Mouse (Mus musculus) ovary, postnatal 10 days (tissue): ENCODE measurements at regions not wholly inside any gene's neighbourhood (a gene's known extent, or its start where the extent isn't known, plus 50 kb on each side); places are given as distances from the start of the nearest gene placed in this dataset.

Experiments used
- DNase-seq: peaks from one replicate; pipeline ENCODE4 v3.0.0; 2022; ENCODE audit warnings: low spot score

DNA sequence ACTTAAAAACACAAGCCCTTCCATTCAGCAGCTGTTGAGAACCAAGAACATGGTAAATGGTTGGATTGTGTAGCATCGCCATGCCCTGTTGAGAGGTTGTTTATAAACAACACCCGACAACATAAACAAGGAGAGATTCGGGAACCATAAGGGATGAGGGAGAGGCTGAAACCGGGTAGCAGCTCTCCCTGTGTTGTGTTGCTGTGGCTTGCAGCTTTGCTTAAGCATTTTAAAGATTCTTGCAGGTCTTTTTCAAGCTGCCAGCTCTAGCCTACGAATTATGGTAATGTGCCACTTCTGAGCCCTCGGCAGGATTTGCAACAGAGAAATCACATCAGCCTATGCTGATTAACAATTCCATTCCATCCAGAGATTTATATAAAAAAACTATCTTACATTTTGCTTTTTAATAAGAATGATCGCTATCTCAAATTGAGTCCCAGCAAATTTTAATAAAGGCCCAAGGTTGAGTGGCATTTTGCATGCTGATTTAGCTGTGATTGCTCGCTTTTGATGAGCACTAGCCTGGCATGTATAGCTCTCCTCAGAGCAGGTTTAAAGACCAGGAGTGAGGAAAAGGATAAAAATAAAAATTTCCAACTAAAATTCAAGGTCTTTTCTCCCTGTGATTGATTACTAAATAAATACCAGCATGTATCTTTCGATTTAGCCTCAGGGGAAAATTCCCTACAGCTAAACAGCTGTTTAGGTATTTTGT is 445.7 kb upstream of the 4930412O13Rik start:
- no peak for DNase-seq

DNA sequence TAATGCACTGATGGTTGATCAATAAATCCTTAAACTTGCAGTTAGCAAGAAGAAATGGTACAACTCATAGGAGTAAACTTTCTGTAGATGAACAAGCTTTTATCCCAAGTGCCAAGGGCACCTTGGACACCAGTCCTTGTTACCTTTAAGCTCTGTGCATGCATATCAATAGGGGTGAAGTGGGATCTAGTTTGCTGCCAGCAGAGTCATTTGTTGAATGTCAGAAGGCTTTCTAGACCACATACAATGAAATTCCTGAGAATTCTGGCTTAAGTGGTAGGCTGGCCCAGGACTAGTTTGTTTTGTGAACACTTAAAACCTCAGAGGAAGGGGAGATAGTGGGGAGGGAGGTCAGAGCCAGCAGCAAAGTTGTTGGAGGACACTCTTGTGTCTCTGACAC is 437.9 kb upstream of the 4930412O13Rik start:
- DNase-seq: no peak

DNA sequence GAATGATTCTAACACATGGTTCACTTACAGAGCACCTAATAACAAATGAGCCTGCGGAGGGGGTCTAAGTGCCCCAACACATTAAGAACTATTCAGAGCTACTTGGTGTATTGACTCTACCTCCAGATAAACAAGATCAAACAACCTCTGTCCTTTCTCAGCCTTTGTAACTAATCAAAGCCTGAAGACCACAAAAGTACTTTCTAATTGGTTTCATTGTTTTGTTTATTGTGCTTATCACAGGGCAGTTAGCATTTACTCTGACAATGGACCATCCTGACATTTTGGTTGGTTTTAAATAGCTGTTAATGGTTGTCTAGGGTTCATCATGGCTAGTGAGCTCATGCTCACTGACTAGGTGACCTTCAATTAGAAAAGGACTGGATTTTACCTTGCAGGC is 435.2 kb upstream of the 4930412O13Rik start:
- DNase-seq: no peak

DNA sequence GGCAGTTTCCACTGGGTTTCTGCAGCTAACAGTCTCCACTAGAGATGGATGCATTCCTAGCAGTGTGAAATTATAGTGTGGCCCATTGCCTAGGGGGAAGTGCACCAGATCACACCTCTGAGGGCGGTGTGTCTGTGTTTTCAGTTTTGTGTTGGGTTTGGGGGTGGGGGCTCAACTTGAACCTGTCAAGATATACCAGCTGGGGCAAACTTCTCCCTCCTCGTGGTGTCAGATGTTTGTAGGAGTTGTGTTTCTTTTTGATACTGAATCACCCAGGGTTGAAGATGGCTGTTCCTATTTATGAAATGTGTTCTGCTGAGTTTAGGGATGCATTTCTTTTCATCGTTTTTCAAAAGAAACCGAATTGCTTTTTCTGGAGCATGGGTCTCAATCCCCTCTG is 416.6 kb upstream of the 4930412O13Rik start:
- no peak for DNase-seq

DNA sequence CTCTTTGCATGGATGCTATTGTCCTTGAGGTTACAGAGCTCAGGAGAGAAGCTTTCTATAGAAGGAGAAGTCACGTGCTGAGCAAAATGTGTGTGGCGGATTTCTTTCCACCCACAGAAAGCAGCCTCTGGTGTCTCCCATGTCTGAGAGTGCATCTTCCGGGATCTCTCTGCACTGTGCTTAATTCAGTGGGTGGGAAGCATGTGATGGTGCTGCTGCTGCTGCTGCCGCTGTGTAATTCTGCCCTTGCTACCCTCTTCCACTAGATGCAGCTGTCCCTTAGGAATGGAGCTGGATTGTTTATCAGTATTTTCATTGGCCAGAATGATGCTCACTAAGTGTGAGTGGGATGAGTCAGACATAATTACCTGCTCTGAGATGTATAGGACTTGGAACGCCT is 416.2 kb upstream of the 4930412O13Rik start:
- DNase-seq: no peak

DNA sequence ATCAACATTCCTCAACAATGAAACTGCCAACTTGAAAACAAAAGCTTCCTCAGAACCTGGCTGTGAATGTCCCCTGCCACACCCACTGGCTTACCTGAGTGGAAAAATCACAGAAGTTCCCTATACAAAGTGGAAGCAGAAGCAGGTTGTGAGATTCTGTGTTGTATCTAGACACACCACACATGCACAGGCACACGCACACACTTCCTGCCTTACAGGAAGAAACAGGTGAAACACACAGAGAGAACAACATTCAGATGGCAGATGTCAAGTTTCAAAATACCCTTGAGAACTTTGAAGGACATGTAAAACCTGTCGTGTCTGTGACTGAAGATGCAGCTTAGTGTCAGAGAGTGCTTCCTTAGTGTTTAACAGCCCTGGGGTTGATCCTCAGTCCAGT is 413.5 kb upstream of the 4930412O13Rik start:
- DNase-seq: no peak

GRCm38 (mm10) chr2:9468651-9469050 is 412.4 kb upstream of the 4930412O13Rik start:
- DNase-seq: no peak

DNA sequence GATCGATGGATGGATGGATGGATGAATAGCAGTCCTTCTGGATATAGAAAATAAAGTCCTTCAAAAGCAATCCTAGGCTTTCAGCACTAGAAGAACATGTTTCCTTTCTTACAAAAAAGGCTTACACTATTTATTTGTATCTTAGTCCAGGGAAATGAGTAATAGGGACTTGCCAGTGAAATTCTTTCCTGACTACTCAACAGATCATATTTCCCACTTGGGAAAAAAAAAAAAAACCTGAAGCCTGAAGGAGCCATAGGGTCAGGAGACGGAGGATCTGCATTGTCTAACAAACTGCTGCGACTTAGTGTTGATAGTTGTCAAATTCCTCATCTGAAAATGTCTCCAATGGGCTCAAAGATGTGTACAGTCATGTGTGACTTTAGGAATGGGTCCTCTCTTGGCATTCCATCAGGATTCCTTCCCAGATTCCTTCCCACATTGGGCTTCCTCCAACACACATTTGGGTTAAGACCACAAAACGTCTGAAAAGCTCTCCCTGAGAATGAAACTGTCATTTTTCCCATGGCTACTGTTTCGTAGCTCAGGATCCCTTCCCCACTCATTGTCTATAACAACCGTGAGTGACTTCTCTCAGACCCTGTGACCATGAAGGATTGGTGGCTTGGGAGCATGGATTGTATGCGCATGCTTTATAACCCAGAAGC is 399.2 kb upstream of the 4930412O13Rik start:
- no peak for DNase-seq

- DNase-seq: no peak
Observed at GRCm38 (mm10) chr2:9487381-9487914, 393.6 kb upstream of the 4930412O13Rik start.

- DNase-seq: no peak
Observed at GRCm38 (mm10) chr2:9493606-9494145, 387.4 kb upstream of the 4930412O13Rik start.

- no peak for DNase-seq
Observed at GRCm38 (mm10) chr2:9520045-9520444, 361.0 kb upstream of the 4930412O13Rik start.

GRCm38 (mm10) chr2:9525910-9526309 is 355.1 kb upstream of the 4930412O13Rik start:
- DNase-seq: no peak

GRCm38 (mm10) chr2:9535141-9535658 is 345.9 kb upstream of the 4930412O13Rik start:
- DNase-seq: no peak

DNA sequence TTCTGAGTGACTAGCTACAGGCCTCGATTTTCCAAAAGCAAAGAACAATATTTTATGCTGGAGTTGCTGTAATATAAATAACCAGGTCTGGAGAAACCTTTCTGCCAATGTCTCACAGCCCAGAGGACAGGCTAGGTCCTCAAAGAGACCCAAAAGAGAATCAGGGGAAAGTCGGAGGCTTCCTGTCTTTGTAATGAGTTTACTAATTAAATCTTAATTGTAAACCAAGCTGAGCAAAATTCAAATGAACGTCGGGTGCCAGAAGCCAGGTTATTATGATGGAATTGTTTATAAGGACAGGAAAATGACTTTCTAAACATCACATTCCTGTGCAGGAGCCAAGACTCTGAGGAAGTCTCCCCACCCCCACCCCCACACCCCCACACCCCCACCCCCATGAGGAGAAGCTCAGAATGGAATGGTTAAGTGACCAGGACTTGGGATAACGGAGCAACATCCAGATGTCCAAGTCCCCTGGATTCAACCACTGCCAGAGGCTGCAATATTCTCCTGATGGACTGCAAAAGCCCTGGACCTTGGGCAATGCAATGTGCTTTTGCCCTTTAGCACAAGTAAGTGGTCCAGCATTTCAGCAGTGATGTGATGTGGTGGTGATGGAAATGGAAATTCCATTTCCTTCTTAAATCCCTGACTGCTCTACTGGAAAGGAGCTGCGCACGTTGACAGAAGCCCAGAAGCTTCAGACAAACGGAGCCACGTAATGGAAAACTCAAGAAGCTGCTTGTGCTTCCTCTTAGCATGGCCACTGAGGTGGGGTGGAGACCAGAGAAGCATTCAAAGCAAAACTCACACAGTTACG is 333.1 kb upstream of the 4930412O13Rik start:
- DNase-seq: no peak

DNA sequence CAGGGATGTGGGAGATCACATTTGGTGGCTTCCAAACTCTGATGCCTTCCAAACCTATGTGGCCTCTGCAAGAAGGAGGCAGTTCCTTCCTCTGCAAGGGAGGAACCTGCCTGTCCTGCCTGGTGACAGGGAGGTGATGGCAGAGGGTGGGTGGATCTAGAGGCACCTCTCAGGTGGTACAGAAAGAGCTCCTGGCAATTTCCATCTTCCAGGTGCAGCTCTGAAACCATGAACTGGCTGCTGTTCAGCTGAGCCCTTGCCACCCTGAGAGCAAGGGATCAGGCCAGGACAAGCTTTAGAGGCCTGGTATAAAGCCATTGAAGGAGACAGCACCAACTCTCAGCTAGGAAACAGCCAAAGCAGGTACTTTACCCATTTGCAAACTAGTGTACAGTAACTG is 327.7 kb upstream of the 4930412O13Rik start:
- DNase-seq: no peak

- DNase-seq: no peak
Observed at GRCm38 (mm10) chr2:9564487-9565043, 316.5 kb upstream of the 4930412O13Rik start.

- DNase-seq: no peak
Observed at GRCm38 (mm10) chr2:9569220-9569619, 311.8 kb upstream of the 4930412O13Rik start.

DNA sequence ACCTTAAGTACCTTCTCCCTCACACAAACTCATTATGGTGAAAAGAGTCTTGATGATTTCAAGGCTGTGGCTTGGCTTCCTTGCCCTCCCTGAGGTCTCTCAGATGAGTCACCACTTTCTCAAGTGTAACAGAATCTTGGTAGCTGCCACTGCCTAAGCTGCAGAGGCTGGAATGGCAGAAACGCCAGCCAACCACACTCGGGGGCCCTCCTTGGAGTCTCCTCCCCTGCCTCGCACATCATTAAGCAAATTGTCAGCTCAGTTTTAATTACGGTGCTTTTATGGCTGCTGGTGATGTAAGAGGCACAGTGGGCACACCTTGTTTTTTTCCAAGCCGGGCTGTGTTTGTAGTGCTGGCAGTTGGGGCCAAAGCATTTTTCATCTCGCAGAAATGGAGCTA is 306.9 kb upstream of the 4930412O13Rik start:
- DNase-seq: no peak

DNA sequence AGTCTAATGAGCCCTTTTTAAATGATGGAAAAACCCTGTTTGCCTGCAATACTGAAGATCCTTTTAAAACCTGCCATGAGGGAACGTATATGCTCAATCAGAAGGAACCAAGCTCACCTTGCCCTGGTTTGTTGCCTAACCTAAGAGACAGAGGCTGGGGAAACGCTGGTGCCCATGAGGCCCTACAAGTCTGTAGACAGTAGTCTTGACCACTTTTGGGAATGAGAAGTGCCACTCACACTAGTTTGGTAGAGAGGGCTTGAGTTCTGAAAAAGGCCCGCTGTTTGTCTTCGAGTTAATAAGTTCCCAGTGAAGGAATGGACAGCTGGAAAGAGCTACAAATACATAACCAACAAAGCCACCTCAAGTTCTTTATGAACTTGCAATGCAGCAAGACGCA is 306.4 kb upstream of the 4930412O13Rik start:
- DNase-seq: no peak

DNA sequence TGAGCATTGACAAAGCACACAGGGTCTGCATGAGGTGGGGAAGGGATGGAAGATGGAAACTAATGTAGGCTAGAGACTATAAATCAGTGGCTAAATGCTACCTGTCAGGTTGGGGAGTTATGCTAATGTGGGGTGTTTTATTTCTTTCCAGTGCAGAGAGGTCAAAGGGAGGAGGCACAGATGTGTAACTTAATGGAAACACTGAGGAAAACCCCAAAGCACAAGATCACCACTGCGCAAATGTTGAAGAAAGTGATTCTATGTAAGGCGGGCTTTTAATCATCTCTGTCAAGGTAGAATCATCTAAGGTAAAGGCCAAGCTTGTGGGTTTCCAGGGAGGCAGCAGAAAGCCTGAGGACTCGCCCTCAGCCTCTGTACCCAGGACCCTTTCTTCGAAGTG is 303.2 kb upstream of the 4930412O13Rik start:
- no peak for DNase-seq

DNA sequence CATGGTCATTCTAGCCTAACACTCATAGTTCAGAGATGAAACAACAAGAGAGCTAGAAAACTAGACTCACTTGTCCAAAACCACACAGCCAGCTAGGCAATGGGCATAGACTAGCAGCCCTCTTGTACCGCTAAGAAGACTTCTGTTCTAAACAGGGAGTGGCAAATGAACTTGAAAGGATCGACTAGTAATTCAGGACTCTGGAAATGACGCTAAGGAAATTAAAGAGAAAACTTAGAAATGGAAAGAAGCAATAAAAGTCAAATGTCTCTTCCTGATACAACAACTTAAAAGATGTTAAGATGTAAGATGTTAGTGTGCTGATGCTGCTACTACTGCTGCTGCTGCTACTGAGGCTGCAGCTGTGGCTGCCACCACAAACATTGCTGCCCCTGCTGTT is 293.7 kb upstream of the 4930412O13Rik start:
- DNase-seq: no peak

- no peak for DNase-seq
Observed at GRCm38 (mm10) chr2:9589200-9589599, 291.9 kb upstream of the 4930412O13Rik start.
